Mouse (Mus musculus) cerebellum, adult 2 months (tissue): ENCODE measurements around the gene Adcy2.

Experiments
- CTCF ChIP-seq: fragments of 200-500 bp; IDR thresholded peaks from 2 replicates; pipeline ENCODE4 v1.5.1; 2011; ENCODE audit warnings: low read depth, mild to moderate bottlenecking, control low read depth, low read length, moderate library complexity, borderline replicate concordance; ENCODE audit not compliant: insufficient read depth
- POLR2A ChIP-seq: fragments of 200-500 bp; IDR thresholded peaks from 2 replicates; pipeline ENCODE4 v1.6.1; 2011; ENCODE audit warnings: low read length, control low read depth, borderline replicate concordance; ENCODE audit not compliant: insufficient read depth

DNA sequence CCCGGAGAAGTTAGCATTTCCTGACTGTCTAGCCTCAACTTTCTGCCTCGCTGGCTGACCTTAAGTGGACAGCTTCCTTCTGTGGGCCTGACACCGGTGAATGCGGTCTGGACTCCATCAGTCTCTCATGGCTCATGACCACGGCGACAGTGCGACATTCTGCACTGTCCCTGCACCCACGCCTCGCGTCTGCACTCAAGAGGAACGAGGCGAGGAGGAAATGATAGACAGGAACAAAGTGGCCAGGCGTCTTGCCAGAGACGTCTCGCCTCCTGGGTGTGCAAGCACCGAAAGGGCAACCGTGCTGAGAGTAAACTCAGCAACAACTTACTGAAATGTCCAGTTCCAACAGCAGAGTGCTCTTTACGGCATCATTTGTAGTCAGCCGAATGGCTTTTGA, 427.1 kb downstream of the Adcy2 start:
- TF ChIP-seq CTCF (no peak), POLR2A (no peak)
